Mouse (Mus musculus) myocyte (in vitro differentiated cells): ENCODE data around the gene Cog5. TPM values are rescaled to one million over a fixed set of nuclear protein-coding genes. Genes with fewer than 3 reads are reported as not detected.

ENCODE experiments used
- H3K27me3 ChIP-seq: one replicate; pipeline ENCODE4 v1.6.1; 2011; ENCODE audit not compliant: control insufficient read depth, insufficient read depth, insufficient read length
- H3K36me3 ChIP-seq: one replicate; pipeline ENCODE4 v1.6.1; 2011; ENCODE audit not compliant: control insufficient read depth, insufficient read depth
- H3K4me2 ChIP-seq: one replicate; pipeline ENCODE4 v1.6.1; 2011; ENCODE audit warnings: low read depth, control low read depth
- H3K4me3 ChIP-seq: one replicate; pipeline ENCODE4 v1.5.1; 2011; ENCODE audit warnings: mild to moderate bottlenecking, control low read depth, moderate library complexity
- H3K79me2 ChIP-seq: one replicate; pipeline ENCODE4 v1.6.1; 2011; ENCODE audit not compliant: control insufficient read depth, insufficient read depth
- H3ac ChIP-seq: one replicate; pipeline ENCODE4 v1.6.1; 2011; ENCODE audit not compliant: control insufficient read depth, insufficient read length
- CEBPB ChIP-seq: IDR thresholded peaks from 2 replicates; pipeline ENCODE4 v1.6.1; 2011; ENCODE audit warnings: mild to moderate bottlenecking, moderate library complexity; ENCODE audit not compliant: poor library complexity, insufficient read depth, severe bottlenecking
- E2F4 ChIP-seq: IDR thresholded peaks from one replicate; pipeline ENCODE4 v1.6.1; 2011; ENCODE audit warnings: mild to moderate bottlenecking, control low read depth, moderate library complexity; ENCODE audit not compliant: insufficient read depth
- MAX ChIP-seq: IDR thresholded peaks from one replicate; pipeline ENCODE4 v1.6.1; 2011; ENCODE audit warnings: low read depth, mild to moderate bottlenecking, control low read depth
- MYOD1 ChIP-seq, 3 experiments: IDR thresholded peaks; one replicate each; pipeline ENCODE4 v1.6.1; 2011; ENCODE audit warnings: control low read depth in 2 of 3, low read depth in 2 of 3, mild to moderate bottlenecking in 2 of 3, moderate library complexity in 1 of 3; ENCODE audit not compliant: insufficient read length in 2 of 3, control insufficient read depth in 1 of 3
- MYOG ChIP-seq, 3 experiments: IDR thresholded peaks; one replicate each; pipeline ENCODE4 v1.6.1; 2011; ENCODE audit warnings: control low read depth in 2 of 3, low read depth in 2 of 3, mild to moderate bottlenecking in 2 of 3; ENCODE audit not compliant: insufficient read length in 2 of 3, control insufficient read depth in 1 of 3, insufficient read depth in 1 of 3
- POLR2A ChIP-seq: IDR thresholded peaks from one replicate; pipeline ENCODE4 v1.6.1; 2011; ENCODE audit warnings: low read depth, mild to moderate bottlenecking, control low read depth, moderate library complexity; ENCODE audit not compliant: insufficient read length
- POLR2AphosphoS2 ChIP-seq: IDR thresholded peaks from one replicate; pipeline ENCODE4 v1.6.1; 2011; ENCODE audit warnings: low read depth, control low read depth; ENCODE audit not compliant: insufficient read length
- REST ChIP-seq: IDR thresholded peaks from one replicate; pipeline ENCODE4 v1.6.1; 2011; ENCODE audit warnings: mild to moderate bottlenecking, control low read depth, moderate library complexity; ENCODE audit not compliant: insufficient read depth, insufficient read length
- SRF ChIP-seq: IDR thresholded peaks from one replicate; pipeline ENCODE4 v1.6.1; 2011; ENCODE audit warnings: low read depth; ENCODE audit not compliant: control insufficient read depth, insufficient read length
- TCF12 ChIP-seq: IDR thresholded peaks from one replicate; pipeline ENCODE4 v1.6.1; 2011; ENCODE audit warnings: mild to moderate bottlenecking, control low read depth; ENCODE audit not compliant: poor library complexity, insufficient read depth, severe bottlenecking
- TCF3 ChIP-seq: IDR thresholded peaks from one replicate; pipeline ENCODE4 v1.6.1; 2011; ENCODE audit warnings: low read depth, control low read depth; ENCODE audit not compliant: insufficient read length
- USF1 ChIP-seq: IDR thresholded peaks from one replicate; pipeline ENCODE4 v1.6.1; 2011; ENCODE audit warnings: low read depth, mild to moderate bottlenecking, control low read depth, moderate library complexity
- polyA plus RNA-seq: library from polyadenylated mRNA; unstranded; fragments of >200 nt; fragmentation: generic; extraction: Trizol; gene quantifications from one replicate; pipeline ENCODE4 v1.2.1, GENCODE M21; 2012; ENCODE audit warnings: missing spikeins

Cog5 gene
- polyA plus RNA-seq, 1 experiment: 10.2 TPM

DNA sequence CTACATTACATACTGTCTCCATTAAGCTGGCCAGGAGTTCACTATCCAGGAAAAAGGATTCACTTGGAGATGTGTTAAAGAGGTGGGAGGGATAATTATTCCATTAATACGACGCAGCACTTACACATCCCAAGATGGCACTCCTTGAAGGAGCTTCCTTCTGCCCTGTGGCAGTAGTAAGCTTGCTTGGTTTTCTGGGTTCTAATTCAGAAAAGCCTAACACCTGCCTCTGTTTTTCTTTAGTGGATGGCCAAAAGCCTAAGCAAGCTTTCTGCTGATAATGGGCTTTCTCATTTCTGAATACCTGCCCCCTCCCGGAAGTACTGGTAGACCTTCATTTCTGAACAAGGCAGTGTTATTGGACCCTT is 19.4 kb upstream of the Cog5 start:
- no peaks in the 10 kb centered on the region for H3K79me2 ChIP-seq
- peaks cover 3% of the 10 kb centered on the region for H3K36me3 ChIP-seq
- H3K27me3 ChIP-seq: no peaks in the 10 kb centered on the region
- peak overlapping the region; percentile 73 for H3ac ChIP-seq
- TF ChIP-seq SRF: no peak
- no peak for TF ChIP-seq MYOD1 (IDR thresholded peaks at IDR 0.05; ENCODE audit: control insufficient read depth in 1 of 3, insufficient read length in 2 of 3, low read depth in 2 of 3)
- no peak for TF ChIP-seq E2F4
- no peak for TF ChIP-seq POLR2A
- no peak for TF ChIP-seq MAX
- no peak for TF ChIP-seq CEBPB
- no peak for TF ChIP-seq TCF3
- TF ChIP-seq MYOG (IDR thresholded peaks at IDR 0.05; ENCODE audit: control insufficient read depth in 1 of 3, insufficient read depth in 1 of 3, insufficient read length in 2 of 3, low read depth in 2 of 3): no peak
- no peak for TF ChIP-seq REST
- TF ChIP-seq POLR2AphosphoS2: no peak
- TF ChIP-seq USF1: no peak
- TF ChIP-seq TCF12: no peak
- H3K4me2 ChIP-seq: peak overlapping the region; percentile 74
- peak overlapping the region; percentile 56 for H3K4me3 ChIP-seq

DNA sequence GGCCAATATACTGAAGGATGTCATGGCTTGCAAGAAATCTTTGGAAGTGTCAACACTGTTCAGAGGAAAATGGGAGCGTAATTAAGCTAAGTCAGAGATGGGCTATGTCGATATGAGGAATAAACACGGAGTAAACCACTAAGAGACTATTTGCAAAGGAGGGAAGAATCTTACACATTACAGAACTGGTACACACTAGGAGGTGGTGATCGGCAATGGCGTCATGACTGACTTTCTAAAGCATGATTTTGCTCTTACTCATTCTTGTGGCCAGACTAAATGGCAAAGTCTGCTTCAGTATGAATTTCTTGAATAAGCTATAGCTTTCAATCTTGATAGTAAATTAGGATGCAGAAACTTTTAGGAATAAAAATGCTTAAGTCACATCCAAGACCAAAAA is 1.1 kb upstream of the Cog5 start:
- no peaks in the 10 kb centered on the region for H3K36me3 ChIP-seq
- TF ChIP-seq POLR2A (no peak), MYOG (IDR thresholded peaks at IDR 0.05; ENCODE audit: control insufficient read depth in 1 of 3, insufficient read depth in 1 of 3, insufficient read length in 2 of 3, low read depth in 2 of 3) (no peak), POLR2AphosphoS2 (no peak), MAX (no peak), USF1 (no peak), REST (no peak), MYOD1 (IDR thresholded peaks at IDR 0.05; ENCODE audit: control insufficient read depth in 1 of 3, insufficient read length in 2 of 3, low read depth in 2 of 3) (no peak), CEBPB (no peak), E2F4 (no peak), TCF12 (no peak), SRF (no peak), TCF3 (no peak)
- peak overlapping the region; percentile 80 for H3K4me3 ChIP-seq
- H3ac ChIP-seq: no peak overlapping the region
- H3K79me2 ChIP-seq: peaks cover 5% of the 10 kb centered on the region
- H3K4me2 ChIP-seq: peak overlapping the region; percentile 76
- H3K27me3 ChIP-seq: no peaks in the 10 kb centered on the region

DNA sequence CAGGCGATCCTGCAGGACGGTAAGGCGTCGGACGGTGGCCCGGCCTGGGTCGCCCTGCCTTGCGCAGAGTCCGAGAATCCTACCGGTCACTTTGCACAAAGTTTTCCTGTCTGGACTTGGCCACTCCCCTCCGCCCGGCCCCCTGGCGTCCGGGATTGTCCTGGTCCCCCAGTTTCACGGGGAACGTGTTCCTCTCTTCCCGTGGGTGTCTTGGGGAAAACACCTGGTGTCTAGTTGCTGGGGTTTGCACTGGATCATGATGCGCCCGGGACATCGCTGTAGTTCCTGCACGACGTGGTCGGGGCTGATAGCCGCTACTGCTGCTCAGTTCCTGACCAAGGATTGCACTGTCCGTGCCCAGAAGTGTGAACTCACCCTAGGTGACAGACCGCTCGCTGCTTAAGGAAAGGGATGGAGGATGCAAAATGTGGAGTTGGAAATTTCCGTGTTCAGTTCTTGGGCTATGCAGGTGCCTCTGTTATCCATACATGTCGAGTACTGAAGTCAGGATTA is 352 bp downstream of the Cog5 start:
- Histone ChIP-seq H3ac (peak overlapping the region; percentile 70), H3K4me3 (peak overlapping the region; percentile 80), H3K79me2 (peaks cover 9% of the 10 kb centered on the region), H3K36me3 (no peaks in the 10 kb centered on the region), H3K27me3 (no peaks in the 10 kb centered on the region), H3K4me2 (peak overlapping the region; percentile 76)
- TF ChIP-seq MYOD1 (IDR thresholded peaks at IDR 0.05; ENCODE audit: control insufficient read depth in 1 of 3, insufficient read length in 2 of 3, low read depth in 2 of 3) (no peak), SRF (peak; percentile 1)

DNA sequence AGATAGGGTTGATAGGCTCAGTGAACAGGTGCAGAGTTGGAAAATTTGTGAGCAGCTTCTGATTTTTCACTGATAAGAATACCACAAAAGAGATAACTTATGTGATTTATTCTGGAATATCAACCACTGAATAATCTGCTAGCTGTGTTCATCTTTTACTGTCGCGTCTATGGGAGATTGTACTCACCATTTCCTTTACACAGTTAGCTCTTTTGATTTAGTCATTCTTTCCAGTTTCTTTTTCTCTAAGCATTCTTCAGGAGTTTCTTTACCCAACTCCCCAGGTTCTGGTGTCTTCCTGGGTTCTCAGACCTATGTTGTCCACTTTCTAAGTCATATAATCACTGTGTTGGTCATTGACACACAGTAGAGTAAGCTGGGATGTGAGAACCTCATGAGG is 2.2 kb downstream of the Cog5 start:
- no peak for TF ChIP-seq TCF12
- no peak for TF ChIP-seq MYOD1 (IDR thresholded peaks at IDR 0.05; ENCODE audit: control insufficient read depth in 1 of 3, insufficient read length in 2 of 3, low read depth in 2 of 3)
- TF ChIP-seq CEBPB: no peak
- no peak for TF ChIP-seq SRF
- no peak for TF ChIP-seq MYOG (IDR thresholded peaks at IDR 0.05; ENCODE audit: control insufficient read depth in 1 of 3, insufficient read depth in 1 of 3, insufficient read length in 2 of 3, low read depth in 2 of 3)
- TF ChIP-seq REST: no peak
- Histone ChIP-seq H3ac (no peak overlapping the region), H3K79me2 (peaks cover 9% of the 10 kb centered on the region), H3K27me3 (no peaks in the 10 kb centered on the region), H3K4me2 (no peak overlapping the region), H3K36me3 (no peaks in the 10 kb centered on the region), H3K4me3 (no peak overlapping the region)

DNA sequence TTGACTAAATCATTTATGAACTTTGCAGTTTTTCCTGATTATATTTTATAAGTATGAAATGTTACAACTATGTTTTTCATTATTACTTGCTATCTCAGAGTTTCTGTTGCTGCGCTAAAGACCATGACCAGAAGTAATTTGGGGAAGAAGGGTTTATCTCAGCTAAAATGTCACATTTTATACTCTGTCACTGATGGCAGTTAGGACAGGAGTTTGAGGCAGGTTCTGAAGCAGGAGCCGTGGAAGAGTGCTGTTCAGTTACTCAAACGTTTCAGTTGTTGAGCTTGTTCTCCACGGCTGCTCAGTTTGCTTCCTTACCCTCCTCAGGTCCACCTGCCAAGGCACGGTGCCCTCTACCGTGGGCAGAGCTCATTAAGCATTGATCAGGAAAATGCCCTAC is 11.3 kb downstream of the Cog5 start:
- no peaks in the 10 kb centered on the region for H3K27me3 ChIP-seq
- no peak overlapping the region for H3K4me2 ChIP-seq
- H3K79me2 ChIP-seq: no peaks in the 10 kb centered on the region
- TF ChIP-seq CEBPB: no peak
- no peak for TF ChIP-seq REST
- no peak for TF ChIP-seq POLR2A
- no peak for TF ChIP-seq MAX
- no peak for TF ChIP-seq MYOG (IDR thresholded peaks at IDR 0.05; ENCODE audit: control insufficient read depth in 1 of 3, insufficient read depth in 1 of 3, insufficient read length in 2 of 3, low read depth in 2 of 3)
- no peak for TF ChIP-seq E2F4
- TF ChIP-seq TCF3: no peak
- TF ChIP-seq MYOD1 (IDR thresholded peaks at IDR 0.05; ENCODE audit: control insufficient read depth in 1 of 3, insufficient read length in 2 of 3, low read depth in 2 of 3): no peak
- TF ChIP-seq TCF12: no peak
- TF ChIP-seq USF1: no peak
- no peak for TF ChIP-seq SRF
- no peak for TF ChIP-seq POLR2AphosphoS2
- H3K36me3 ChIP-seq: peaks cover 13% of the 10 kb centered on the region
- no peak overlapping the region for H3K4me3 ChIP-seq
- no peak overlapping the region for H3ac ChIP-seq
